Mouse (Mus musculus) midbrain, embryonic 13.5 days (tissue): ENCODE data around the gene Dpp6. TPM values are rescaled to one million over a fixed set of nuclear protein-coding genes. Genes with fewer than 3 reads are reported as not detected.

Source experiments
- ATAC-seq: fragments of 200-750 bp; cut with Nextera tagmentation; 2 replicates; pipeline ENCODE4 v1.8.0; 2017; ENCODE audit warnings: mild to moderate bottlenecking, moderate TSS enrichment, moderate library complexity
- H3K27ac ChIP-seq: fragments of 300-500 bp; sonication (generic); 2 replicates; pipeline ENCODE4 v1.5.1; 2015; ENCODE audit warnings: inconsistent platforms, mild to moderate bottlenecking, moderate library complexity
- H3K27me3 ChIP-seq: fragments of 300-500 bp; sonication (generic); 2 replicates; pipeline ENCODE4 v1.6.1; 2015; ENCODE audit warnings: mild to moderate bottlenecking, inconsistent platforms
- H3K36me3 ChIP-seq: fragments of 300-500 bp; sonication (generic); 2 replicates; pipeline ENCODE4 v1.6.1; 2015; ENCODE audit warnings: mild to moderate bottlenecking, inconsistent platforms
- H3K4me1 ChIP-seq: fragments of 300-500 bp; sonication (generic); replicated peaks from 2 replicates; pipeline ENCODE4 v1.6.1; 2015; ENCODE audit warnings: inconsistent platforms
- H3K4me2 ChIP-seq: fragments of 300-500 bp; sonication (generic); replicated peaks from 2 replicates; pipeline ENCODE4 v1.6.1; 2015; ENCODE audit warnings: moderate library complexity, mild to moderate bottlenecking, inconsistent platforms
- H3K4me3 ChIP-seq: fragments of 300-500 bp; sonication (generic); replicated peaks from 2 replicates; pipeline ENCODE4 v1.5.1; 2015; ENCODE audit warnings: mild to moderate bottlenecking, inconsistent platforms
- H3K9ac ChIP-seq: fragments of 300-500 bp; sonication (generic); replicated peaks from 2 replicates; pipeline ENCODE4 v1.6.1; 2015; ENCODE audit warnings: mild to moderate bottlenecking, inconsistent platforms
- H3K9me3 ChIP-seq: fragments of 300-500 bp; sonication (generic); 2 replicates; pipeline ENCODE4 v1.6.1; 2016; ENCODE audit warnings: mild to moderate bottlenecking, inconsistent platforms
- WGBS: fragments of 180-500 bp; shearing (Covaris S2); methylation state at CpG from one replicate; pipeline ENCODE4 v1.1.7; 2015; 5-methylcytosine and 5-hydroxymethylcytosine counted together
- polyA plus RNA-seq: library from polyadenylated mRNA; unstranded; fragments of >200 nt; fragmentation: Nextera tagmentation; extraction: Ambion mirVana; gene quantifications from 2 replicates; pipeline ENCODE4 v1.2.1, GENCODE M21; 2015

The Dpp6 gene
- polyA plus RNA-seq, 1 experiment from 2014 or later: 46.4 TPM

- Histone ChIP-seq H3K27me3 (no peaks in the 10 kb centered on the region), H3K27ac (no peak overlapping the region), H3K9ac (no peak overlapping the region), H3K4me3 (no peak overlapping the region), H3K36me3 (peaks cover 2% of the 10 kb centered on the region; the same call in 1 of the 2 replicates), H3K9me3 (no peaks in the 10 kb centered on the region), H3K4me2 (no peak overlapping the region), H3K4me1 (no peaks in the 10 kb centered on the region)
- 82% methylated on average over 1 of the region's 1 CpGs for WGBS
- ATAC-seq: no peak
Measured at GRCm38 (mm10) chr5:27679151-27679550, 862.1 kb downstream of the Dpp6 start.

- WGBS: 35% methylated on average over 5 of the region's 5 CpGs
- no peaks in the 10 kb centered on the region for H3K27me3 ChIP-seq
- no peaks in the 10 kb centered on the region for H3K36me3 ChIP-seq
- H3K4me1 ChIP-seq: peaks cover 8% of the 10 kb centered on the region
- H3K9me3 ChIP-seq: no peaks in the 10 kb centered on the region
- no peak overlapping the region for H3K4me3 ChIP-seq
- no peak overlapping the region for H3K27ac ChIP-seq
- ATAC-seq: no peak
- no peak overlapping the region for H3K4me2 ChIP-seq
- H3K9ac ChIP-seq: no peak overlapping the region
Measured at GRCm38 (mm10) chr5:27680476-27680875, 863.5 kb downstream of the Dpp6 start.

GRCm38 (mm10) chr5:27685162-27685561, 868.2 kb downstream of the Dpp6 start:
- no peaks in the 10 kb centered on the region for H3K27me3 ChIP-seq

GRCm38 (mm10) chr5:27685923-27686322, 868.9 kb downstream of the Dpp6 start:
- no peaks in the 10 kb centered on the region for H3K27me3 ChIP-seq
- no peak overlapping the region for H3K4me2 ChIP-seq
- 0 out of 2 replicates have a peak, but pooled peaks cover 5% of the 10 kb centered on the region for H3K36me3 ChIP-seq
- no peak overlapping the region for H3K4me3 ChIP-seq
- H3K27ac ChIP-seq: no peak overlapping the region
- H3K9ac ChIP-seq: no peak overlapping the region
- no peak for ATAC-seq
- H3K4me1 ChIP-seq: peaks cover 10% of the 10 kb centered on the region
- H3K9me3 ChIP-seq: no peaks in the 10 kb centered on the region
- 67% methylated on average over 3 of the region's 3 CpGs for WGBS

More at GRCm38 (mm10) chr5:27685162-27685561, 868.2 kb downstream of the Dpp6 start:
- no peaks in the 10 kb centered on the region for H3K9me3 ChIP-seq
- no peak overlapping the region for H3K4me2 ChIP-seq
- H3K4me1 ChIP-seq: peaks cover 10% of the 10 kb centered on the region
- peak overlapping the region; percentile 76 for H3K27ac ChIP-seq
- H3K36me3 ChIP-seq: 0 out of 2 replicates have a peak, but pooled peaks cover 5% of the 10 kb centered on the region
- 35% methylated on average over 11 of the region's 11 CpGs for whole genome bisulfite sequencing
- no peak overlapping the region for H3K9ac ChIP-seq
- H3K4me3 ChIP-seq: no peak overlapping the region
- peak; percentile 85 for ATAC-seq

- no peak overlapping the region for H3K9ac ChIP-seq
- peaks cover 12% of the 10 kb centered on the region for H3K4me1 ChIP-seq
- ATAC-seq: no peak
- H3K9me3 ChIP-seq: no peaks in the 10 kb centered on the region
- H3K27ac ChIP-seq: no peak overlapping the region
- 87% methylated on average over 2 of the region's 2 CpGs for WGBS
- H3K27me3 ChIP-seq: no peaks in the 10 kb centered on the region
- H3K4me2 ChIP-seq: no peak overlapping the region
- no peak overlapping the region for H3K4me3 ChIP-seq
- H3K36me3 ChIP-seq: 0 out of 2 replicates have a peak, but pooled peaks cover 5% of the 10 kb centered on the region
Measured at GRCm38 (mm10) chr5:27687311-27687710, 870.3 kb downstream of the Dpp6 start.

GRCm38 (mm10) chr5:27702482-27702881, 885.5 kb downstream of the Dpp6 start:
- Histone ChIP-seq H3K36me3 (0 out of 2 replicates have a peak, but pooled peaks cover under 1% of the 10 kb centered on the region), H3K4me2 (no peak overlapping the region), H3K4me3 (no peak overlapping the region), H3K9me3 (no peaks in the 10 kb centered on the region), H3K9ac (no peak overlapping the region), H3K27me3 (no peaks in the 10 kb centered on the region), H3K27ac (peak overlapping the region; percentile 71), H3K4me1 (peaks cover 29% of the 10 kb centered on the region)
- ATAC-seq: peak; percentile 51
- 74% methylated on average over 6 of the region's 6 CpGs for WGBS

DNA sequence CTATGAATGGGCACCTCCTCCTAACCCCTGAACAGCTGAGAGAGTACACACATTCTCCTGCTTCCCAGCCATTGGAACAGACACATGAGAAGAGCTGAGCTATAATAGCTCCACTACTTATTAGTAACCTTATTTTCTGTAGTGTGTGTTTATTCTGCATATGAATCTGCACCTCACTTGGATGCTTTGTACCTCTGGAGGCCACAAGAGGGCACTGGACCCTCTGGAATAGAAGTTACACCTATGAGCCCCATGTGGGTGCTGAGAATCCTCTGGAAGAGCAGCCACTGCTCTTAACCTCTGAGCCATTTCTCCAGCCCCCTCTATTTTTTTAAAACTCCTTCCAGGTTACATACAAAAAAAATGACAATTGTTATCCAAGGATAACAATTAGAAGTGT, 888.0 kb downstream of the Dpp6 start:
- Histone ChIP-seq H3K4me2 (no peak overlapping the region), H3K4me1 (peaks cover 37% of the 10 kb centered on the region), H3K36me3 (peaks cover 7% of the 10 kb centered on the region), H3K27me3 (no peaks in the 10 kb centered on the region), H3K4me3 (no peak overlapping the region), H3K9ac (no peak overlapping the region), H3K27ac (no peak overlapping the region), H3K9me3 (no peaks in the 10 kb centered on the region)
- no peak for ATAC-seq

DNA sequence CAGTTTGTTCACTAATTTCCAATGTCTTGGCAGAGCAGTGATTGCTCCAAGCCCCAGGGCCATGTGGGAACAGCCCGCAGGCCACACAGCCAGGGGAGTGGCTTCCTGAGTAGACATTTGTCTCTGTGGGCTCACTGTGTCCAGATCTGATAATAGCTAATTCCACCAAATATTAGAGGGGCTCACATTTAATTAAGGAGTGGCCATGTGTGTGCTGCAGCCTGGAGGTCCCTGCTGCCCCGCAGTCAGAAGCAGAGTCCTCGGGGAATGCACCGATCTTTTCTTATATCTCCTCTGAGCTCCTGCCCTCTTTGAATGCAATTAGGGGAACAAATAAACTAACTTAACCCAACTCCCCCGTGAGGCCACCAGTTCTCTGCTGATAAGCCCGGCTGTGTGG, 889.5 kb downstream of the Dpp6 start:
- Histone ChIP-seq H3K4me3 (no peak overlapping the region), H3K36me3 (peaks cover 14% of the 10 kb centered on the region), H3K4me2 (no peak overlapping the region), H3K4me1 (peaks cover 44% of the 10 kb centered on the region), H3K27me3 (no peaks in the 10 kb centered on the region), H3K27ac (peak overlapping the region; percentile 36; the same call in 1 of the 2 replicates), H3K9me3 (no peaks in the 10 kb centered on the region), H3K9ac (no peak overlapping the region)
- 39% methylated on average over 6 of the region's 6 CpGs for WGBS
- peak; percentile 57 for ATAC-seq

DNA sequence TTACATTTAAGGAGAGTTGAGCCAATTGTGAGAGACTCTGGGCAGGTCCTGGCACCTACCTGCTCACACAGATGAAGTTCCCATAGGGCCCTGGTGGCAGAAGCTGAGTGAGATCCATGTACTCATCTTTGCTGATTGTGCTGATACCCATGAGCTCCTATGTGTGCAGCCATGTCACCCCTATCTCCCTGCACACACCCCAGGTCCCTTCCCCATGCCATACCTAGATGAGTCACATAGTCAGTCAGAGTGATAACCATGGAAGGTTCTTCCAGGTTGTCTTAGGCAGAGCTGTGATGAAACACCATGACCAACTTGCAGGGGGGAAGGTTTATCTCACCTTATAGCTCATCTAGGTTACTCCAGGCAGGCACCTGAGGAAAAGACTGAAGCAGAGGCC, 890.3 kb downstream of the Dpp6 start:
- ATAC-seq: no peak
- Histone ChIP-seq H3K36me3 (peaks cover 14% of the 10 kb centered on the region), H3K27ac (peak overlapping the region; percentile 37; the same call in 1 of the 2 replicates), H3K9me3 (no peaks in the 10 kb centered on the region), H3K27me3 (no peaks in the 10 kb centered on the region), H3K4me1 (peaks cover 39% of the 10 kb centered on the region), H3K9ac (no peak overlapping the region), H3K4me2 (no peak overlapping the region), H3K4me3 (no peak overlapping the region)

DNA sequence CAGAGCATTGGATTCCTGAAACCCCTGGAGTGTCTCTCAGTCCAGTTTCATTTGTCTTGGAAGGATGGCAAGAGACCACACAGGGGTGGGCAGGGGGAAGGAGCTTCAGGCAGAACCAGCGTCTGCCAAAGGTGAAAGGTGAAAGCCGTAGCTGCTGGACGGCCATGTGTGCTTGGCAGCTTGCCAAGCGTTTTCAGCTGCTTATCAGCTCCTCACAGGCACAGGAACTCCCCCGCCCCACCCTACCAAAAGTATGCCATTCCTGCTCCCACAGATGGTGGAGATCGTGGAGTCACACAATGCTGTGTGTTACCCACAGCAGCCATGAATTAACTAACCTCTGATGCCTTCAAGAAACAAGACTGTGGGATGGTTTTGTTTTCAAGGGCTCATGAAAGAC, 891.2 kb downstream of the Dpp6 start:
- H3K4me3 ChIP-seq: no peak overlapping the region
- no peaks in the 10 kb centered on the region for H3K27me3 ChIP-seq
- no peaks in the 10 kb centered on the region for H3K9me3 ChIP-seq
- H3K27ac ChIP-seq: peak overlapping the region; percentile 36
- peaks cover 31% of the 10 kb centered on the region for H3K4me1 ChIP-seq
- ATAC-seq: peak; percentile 40; the same call in 1 of the 2 replicates
- H3K9ac ChIP-seq: no peak overlapping the region
- H3K4me2 ChIP-seq: no peak overlapping the region
- H3K36me3 ChIP-seq: peaks cover 14% of the 10 kb centered on the region
- WGBS: 42% methylated on average over 6 of the region's 6 CpGs

GRCm38 (mm10) chr5:27711461-27712192, 894.6 kb downstream of the Dpp6 start:
- ATAC-seq: no peak
- H3K4me1 ChIP-seq: peaks cover 29% of the 10 kb centered on the region
- H3K27ac ChIP-seq: peak overlapping the region; percentile 45; the same call in 1 of the 2 replicates
- H3K9ac ChIP-seq: no peak overlapping the region
- 61% methylated on average over 8 of the region's 8 CpGs for WGBS
- H3K4me2 ChIP-seq: no peak overlapping the region
- no peaks in the 10 kb centered on the region for H3K27me3 ChIP-seq
- no peak overlapping the region for H3K4me3 ChIP-seq
- peaks cover 29% of the 10 kb centered on the region for H3K36me3 ChIP-seq
- H3K9me3 ChIP-seq: no peaks in the 10 kb centered on the region

DNA sequence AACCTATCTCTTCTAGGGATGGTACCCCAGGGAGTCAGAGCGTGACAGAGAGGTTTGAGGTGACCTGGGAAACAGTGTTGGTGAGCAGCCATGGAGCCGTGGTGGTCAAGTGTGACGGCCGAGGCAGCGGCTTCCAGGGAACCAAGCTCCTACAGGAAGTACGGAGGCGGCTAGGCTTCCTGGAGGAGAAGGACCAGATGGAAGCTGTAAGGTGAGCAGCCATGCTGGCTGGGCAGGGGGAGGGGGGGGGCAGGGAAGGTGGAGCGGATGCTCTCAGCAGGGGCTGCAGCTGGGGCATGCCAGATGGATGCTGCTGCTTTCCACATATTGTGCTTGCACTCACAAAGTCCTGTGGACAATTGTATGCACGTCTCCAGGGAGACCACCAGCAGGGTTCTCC, 897.4 kb downstream of the Dpp6 start:
- peaks cover 36% of the 10 kb centered on the region for H3K36me3 ChIP-seq
- no peaks in the 10 kb centered on the region for H3K9me3 ChIP-seq
- H3K27me3 ChIP-seq: no peaks in the 10 kb centered on the region
- H3K4me2 ChIP-seq: no peak overlapping the region
- no peak overlapping the region for H3K9ac ChIP-seq
- H3K27ac ChIP-seq: no peak overlapping the region
- H3K4me3 ChIP-seq: no peak overlapping the region
- ATAC-seq: no peak
- H3K4me1 ChIP-seq: peaks cover 13% of the 10 kb centered on the region
- 73% methylated on average over 9 of the region's 9 CpGs for WGBS

DNA sequence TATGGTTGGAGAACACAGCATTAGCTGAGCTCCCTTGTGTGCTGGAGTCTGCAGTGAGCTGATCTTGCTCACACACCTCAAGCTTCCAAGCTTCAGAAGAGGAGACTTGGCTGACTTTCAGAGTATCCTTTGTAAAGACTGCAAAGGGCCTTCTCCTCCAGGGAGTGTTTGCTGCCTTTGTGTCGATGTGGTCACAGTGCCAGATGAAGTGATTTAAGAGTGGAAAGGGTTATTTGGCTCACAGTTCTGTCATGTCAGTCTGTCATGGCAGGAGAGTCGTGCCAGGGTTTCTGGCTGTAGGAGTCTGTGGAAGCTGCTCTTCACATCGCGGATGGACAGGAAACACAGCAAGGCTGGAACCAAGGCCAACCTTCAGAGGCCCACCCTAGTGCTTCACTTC, 899.0 kb downstream of the Dpp6 start:
- no peak overlapping the region for H3K9ac ChIP-seq
- peaks cover 10% of the 10 kb centered on the region for H3K4me1 ChIP-seq
- H3K4me2 ChIP-seq: no peak overlapping the region
- H3K27ac ChIP-seq: no peak overlapping the region
- 95% methylated on average over 4 of the region's 4 CpGs for WGBS
- no peaks in the 10 kb centered on the region for H3K27me3 ChIP-seq
- no peak overlapping the region for H3K4me3 ChIP-seq
- ATAC-seq: no peak
- H3K9me3 ChIP-seq: no peaks in the 10 kb centered on the region
- peaks cover 23% of the 10 kb centered on the region for H3K36me3 ChIP-seq
